Mouse (Mus musculus) cerebellum, adult 2 months (tissue): ENCODE data around the gene Gda. TPM values are rescaled to one million over a fixed set of nuclear protein-coding genes. Genes with fewer than 3 reads are reported as not detected.

Experiments used
- DNase-seq, 2 experiments: peaks; one replicate each; pipeline ENCODE4 v3.0.0; 2021
- H3K27ac ChIP-seq: fragments of 200-500 bp; 2 replicates; pipeline ENCODE4 v1.5.1; 2012; ENCODE audit warnings: low read length, control low read depth, inconsistent platforms; ENCODE audit not compliant: insufficient read depth
- H3K27me3 ChIP-seq: fragments of 200-500 bp; 2 replicates; pipeline ENCODE4 v1.6.1; 2012; ENCODE audit warnings: inconsistent platforms, mild to moderate bottlenecking, low read length, moderate library complexity; ENCODE audit not compliant: control insufficient read depth, insufficient read depth
- H3K4me1 ChIP-seq: fragments of 200-500 bp; 2 replicates; pipeline ENCODE4 v1.6.1; 2011; ENCODE audit warnings: low read length; ENCODE audit not compliant: control insufficient read depth, insufficient read depth
- H3K4me3 ChIP-seq: fragments of 200-500 bp; replicated peaks from 2 replicates; pipeline ENCODE3; 2011; ENCODE audit warnings: mild to moderate bottlenecking, low read depth, low read length, control low read depth; ENCODE audit not compliant: insufficient read depth
- CTCF ChIP-seq: fragments of 200-500 bp; IDR thresholded peaks from 2 replicates; pipeline ENCODE4 v1.5.1; 2011; ENCODE audit warnings: low read depth, mild to moderate bottlenecking, control low read depth, low read length, moderate library complexity, borderline replicate concordance; ENCODE audit not compliant: insufficient read depth
- POLR2A ChIP-seq: fragments of 200-500 bp; IDR thresholded peaks from 2 replicates; pipeline ENCODE4 v1.6.1; 2011; ENCODE audit warnings: low read length, control low read depth, borderline replicate concordance; ENCODE audit not compliant: insufficient read depth
- WGBS: fragments of 180-500 bp; shearing (Covaris S2); methylation state at CpG from one replicate; pipeline ENCODE4 v1.1.7; 2018; 5-methylcytosine and 5-hydroxymethylcytosine counted together
- polyA plus RNA-seq: library from polyadenylated mRNA; depleted of rRNA; stranded (reverse); fragments of >200 nt; gene quantifications from 2 replicates; pipeline ENCODE4 v1.2.3, GENCODE M21; 2012; rRNA removed

The Gda gene
- polyA plus RNA-seq, result 0.92 and 1.3 TPM in 2 replicates

- Histone ChIP-seq H3K27ac (no peak within 1 kb of the TSS), H3K4me3 (no peak within 1 kb of the TSS), H3K27me3 (no peaks in the 10 kb centered on the region), H3K4me1 (no peaks in the 10 kb centered on the region)
- DNase-seq, result no peak
- TF ChIP-seq POLR2A, result no peak
- TF ChIP-seq CTCF, result no peak
- WGBS, result 73% methylated on average over 2 of the region's 2 CpGs
Observed at GRCm38 (mm10) chr19:21473345-21473744, at the start of gene Gda. Gda (minus strand) TSS chr19:21473445.

- H3K4me3 ChIP-seq, result no peak overlapping the region
- H3K27ac ChIP-seq, result no peak overlapping the region
- DNase-seq, result no peak
- TF ChIP-seq POLR2A (no peak), CTCF (no peak)
- H3K27me3 ChIP-seq, result no peaks in the 10 kb centered on the region
- 75% methylated on average over 2 of the region's 2 CpGs for WGBS
- no peaks in the 10 kb centered on the region for H3K4me1 ChIP-seq
Observed at GRCm38 (mm10) chr19:21520280-21520679, 47.0 kb upstream of the Gda start.

- 58% methylated on average over 3 of the region's 3 CpGs for WGBS
- H3K27me3 ChIP-seq, result no peaks in the 10 kb centered on the region
- no peaks in the 10 kb centered on the region for H3K4me1 ChIP-seq
- DNase-seq, result peak; percentile 12 to 23
- no peak overlapping the region for H3K4me3 ChIP-seq
- no peak overlapping the region for H3K27ac ChIP-seq
- no peak for TF ChIP-seq POLR2A
- peak; percentile 61 for TF ChIP-seq CTCF
Observed at GRCm38 (mm10) chr19:21510116-21510515, 36.9 kb upstream of the Gda start.

- WGBS, result 73% methylated on average over 7 of the region's 7 CpGs
- no peak for DNase-seq
Observed at GRCm38 (mm10) chr19:21507561-21508232, 34.5 kb upstream of the Gda start.

GRCm38 (mm10) chr19:21507133-21507532 lies 33.9 kb upstream of the Gda start:
- WGBS, result 94% methylated on average over 2 of the region's 2 CpGs
- Histone ChIP-seq H3K27me3 (no peaks in the 10 kb centered on the region), H3K4me1 (no peaks in the 10 kb centered on the region), H3K4me3 (no peak overlapping the region), H3K27ac (no peak overlapping the region)
- no peak for DNase-seq
- TF ChIP-seq POLR2A, result no peak
- no peak for TF ChIP-seq CTCF

More at GRCm38 (mm10) chr19:21507561-21508232, 34.5 kb upstream of the Gda start:
- Histone ChIP-seq H3K4me3 (no peak overlapping the region), H3K27me3 (no peaks in the 10 kb centered on the region), H3K27ac (no peak overlapping the region), H3K4me1 (no peaks in the 10 kb centered on the region)
- no peak for TF ChIP-seq POLR2A
- no peak for TF ChIP-seq CTCF

GRCm38 (mm10) chr19:21504716-21505115 lies 31.5 kb upstream of the Gda start:
- Histone ChIP-seq H3K27ac (no peak overlapping the region), H3K4me3 (no peak overlapping the region), H3K27me3 (no peaks in the 10 kb centered on the region), H3K4me1 (no peaks in the 10 kb centered on the region)
- TF ChIP-seq CTCF (no peak), POLR2A (no peak)
- WGBS, result 94% methylated on average over 2 of the region's 2 CpGs
- no peak for DNase-seq

GRCm38 (mm10) chr19:21499394-21499983 lies 26.2 kb upstream of the Gda start:
- no peak for DNase-seq
- H3K27ac ChIP-seq, result no peak overlapping the region
- no peak overlapping the region for H3K4me3 ChIP-seq
- TF ChIP-seq POLR2A (no peak), CTCF (no peak)
- WGBS, result 76% methylated on average over 2 of the region's 2 CpGs
- no peaks in the 10 kb centered on the region for H3K27me3 ChIP-seq
- H3K4me1 ChIP-seq, result no peaks in the 10 kb centered on the region

- whole genome bisulfite sequencing, result 85% methylated on average over 4 of the region's 4 CpGs
- no peaks in the 10 kb centered on the region for H3K27me3 ChIP-seq
- no peak for TF ChIP-seq CTCF
- no peak for TF ChIP-seq POLR2A
- no peaks in the 10 kb centered on the region for H3K4me1 ChIP-seq
- no peak for DNase-seq
- H3K27ac ChIP-seq, result no peak overlapping the region
- no peak overlapping the region for H3K4me3 ChIP-seq
Observed at GRCm38 (mm10) chr19:21495817-21496216, 22.6 kb upstream of the Gda start.
